Mouse (Mus musculus) heart, embryonic 13.5 days (tissue): ENCODE results near the gene Clca3b. TPM values are rescaled to one million over a fixed set of nuclear protein-coding genes. Genes with fewer than 3 reads are reported as not detected.
"Not testable (repeated sequence)": the region's sequence is repeated elsewhere in the genome, so short reads cannot be mapped to it uniquely, and the experiment has no call there.

Experiments used
- ATAC-seq: fragments of 200-750 bp; cut with Nextera tagmentation; 2 replicates; pipeline ENCODE4 v1.8.0; 2017; ENCODE audit warnings: moderate TSS enrichment; ENCODE audit not compliant: insufficient number of reproducible peaks, low FRiP score, low TSS enrichment; ENCODE audit errors: extremely low read depth
- H3K27ac ChIP-seq: fragments of 300-500 bp; sonication (generic); replicated peaks from 2 replicates; pipeline ENCODE4 v1.5.1; 2015; ENCODE audit warnings: moderate library complexity, mild to moderate bottlenecking, inconsistent platforms
- H3K27me3 ChIP-seq: fragments of 300-500 bp; sonication (generic); replicated peaks from 2 replicates; pipeline ENCODE4 v1.6.1; 2015; ENCODE audit warnings: mild to moderate bottlenecking, inconsistent platforms
- H3K36me3 ChIP-seq: fragments of 300-500 bp; sonication (generic); 2 replicates; pipeline ENCODE4 v1.6.1; 2015; ENCODE audit warnings: mild to moderate bottlenecking, inconsistent platforms
- H3K4me1 ChIP-seq: fragments of 300-500 bp; sonication (generic); 2 replicates; pipeline ENCODE4 v1.6.1; 2015; ENCODE audit warnings: inconsistent platforms
- H3K4me2 ChIP-seq: fragments of 300-500 bp; sonication (generic); 2 replicates; pipeline ENCODE4 v1.6.1; 2015; ENCODE audit warnings: inconsistent platforms, mild to moderate bottlenecking, moderate library complexity
- H3K4me3 ChIP-seq: fragments of 300-500 bp; sonication (generic); 2 replicates; pipeline ENCODE4 v1.5.1; 2015; ENCODE audit warnings: moderate library complexity, mild to moderate bottlenecking, inconsistent platforms
- H3K9ac ChIP-seq: fragments of 300-500 bp; sonication (generic); 2 replicates; pipeline ENCODE4 v1.6.1; 2015; ENCODE audit warnings: inconsistent platforms, mild to moderate bottlenecking, moderate library complexity
- H3K9me3 ChIP-seq: fragments of 300-500 bp; sonication (generic); 2 replicates; pipeline ENCODE4 v1.6.1; 2016; ENCODE audit warnings: inconsistent platforms
- WGBS: fragments of 180-500 bp; shearing (Covaris S2); methylation state at CpG from one replicate; pipeline ENCODE4 v1.1.7; 2015; ENCODE audit warnings: mixed read lengths; 5-methylcytosine and 5-hydroxymethylcytosine counted together
- polyA plus RNA-seq: library from polyadenylated mRNA; unstranded; fragments of >200 nt; fragmentation: Nextera tagmentation; extraction: Ambion mirVana; gene quantifications from 2 replicates; pipeline ENCODE4 v1.2.1, GENCODE M21; 2015

Gene Clca3b
- polyA plus RNA-seq, 1 experiment from 2014 or later: not detected

GRCm38 (mm10) chr3:144811821-144812220 is 37.3 kb downstream of the Clca3b start:
- WGBS: 41% methylated on average over 3 of the region's 3 CpGs
- H3K4me2 ChIP-seq: no peak overlapping the region
- no peak overlapping the region for H3K9ac ChIP-seq
- no peaks in the 10 kb centered on the region for H3K9me3 ChIP-seq
- ATAC-seq: no peak
- H3K27me3 ChIP-seq: no peaks in the 10 kb centered on the region
- no peaks in the 10 kb centered on the region for H3K4me1 ChIP-seq
- H3K27ac ChIP-seq: no peak overlapping the region
- no peaks in the 10 kb centered on the region for H3K36me3 ChIP-seq
- no peak overlapping the region for H3K4me3 ChIP-seq

- H3K4me1 ChIP-seq, ATAC-seq, H3K27ac ChIP-seq, H3K9ac ChIP-seq, H3K27me3 ChIP-seq, H3K4me2 ChIP-seq, H3K4me3 ChIP-seq, H3K9me3 ChIP-seq, H3K36me3 ChIP-seq: not testable (repeated sequence)
- WGBS: 54% methylated on average over 16 of the region's 17 CpGs
Measured at GRCm38 (mm10) chr3:144808153-144808925, 40.8 kb downstream of the Clca3b start.

GRCm38 (mm10) chr3:144806626-144807025 is 42.5 kb downstream of the Clca3b start:
- H3K4me3 ChIP-seq, H3K4me2 ChIP-seq, H3K27me3 ChIP-seq, ATAC-seq, H3K9ac ChIP-seq, H3K4me1 ChIP-seq, H3K9me3 ChIP-seq, H3K27ac ChIP-seq, H3K36me3 ChIP-seq: not testable (repeated sequence)
- 68% methylated on average over 2 of the region's 2 CpGs for whole genome bisulfite sequencing

GRCm38 (mm10) chr3:144801861-144802260 is 47.3 kb downstream of the Clca3b start:
- no peak overlapping the region for H3K4me2 ChIP-seq
- no peak overlapping the region for H3K9ac ChIP-seq
- no peak overlapping the region for H3K27ac ChIP-seq
- WGBS: 30% methylated on average over 8 of the region's 8 CpGs
- H3K4me1 ChIP-seq: no peaks in the 10 kb centered on the region
- H3K36me3 ChIP-seq: no peaks in the 10 kb centered on the region
- H3K27me3 ChIP-seq: no peaks in the 10 kb centered on the region
- no peak for ATAC-seq
- no peaks in the 10 kb centered on the region for H3K9me3 ChIP-seq
- no peak overlapping the region for H3K4me3 ChIP-seq

GRCm38 (mm10) chr3:144785181-144786148 is 63.7 kb downstream of the Clca3b start:
- 74% methylated on average over 11 of the region's 11 CpGs for WGBS

More at GRCm38 (mm10) chr3:144785181-144786148, 63.7 kb downstream of the Clca3b start:
- no peaks in the 10 kb centered on the region for H3K27me3 ChIP-seq
- no peak overlapping the region for H3K9ac ChIP-seq
- no peaks in the 10 kb centered on the region for H3K36me3 ChIP-seq
- ATAC-seq: no peak
- H3K4me1 ChIP-seq: no peaks in the 10 kb centered on the region
- no peak overlapping the region for H3K4me2 ChIP-seq
- no peak overlapping the region for H3K4me3 ChIP-seq
- H3K27ac ChIP-seq: no peak overlapping the region
- H3K9me3 ChIP-seq: no peaks in the 10 kb centered on the region

Other genes starting within 250 kb of the Clca3b start
- 124 and 134 TPM in 2 replicates for gene Sh3glb1, start 129.0 kb downstream of the Clca3b start, polyA plus RNA-seq
- 18.6 TPM in 2 replicates for gene Clca3a1, start 88.4 kb downstream of the Clca3b start, polyA plus RNA-seq
- 2.8 and 7.3 TPM in 2 replicates for gene Clca3a2, start 29.9 kb downstream of the Clca3b start, polyA plus RNA-seq
- gene Clca4b, start 83.2 kb upstream of the Clca3b start, polyA plus RNA-seq: not detected in 2 replicates
- gene Clca4a, start 125.7 kb upstream of the Clca3b start, polyA plus RNA-seq: not detected in 2 replicates
- gene Clca1, start 183.4 kb upstream of the Clca3b start, polyA plus RNA-seq: not detected in 2 replicates